Mouse (Mus musculus) G1E (cell line): ENCODE measurements around the gene Arhgdib. TPM values are rescaled to one million over a fixed set of nuclear protein-coding genes. Genes with fewer than 3 reads are reported as not detected.

Experiments used
- ATAC-seq: 2 replicates; pipeline ENCODE4 v1.8.0; 2016; ENCODE audit warnings: mild to moderate bottlenecking; ENCODE audit not compliant: insufficient number of reproducible peaks, poor library complexity, low FRiP score, severe bottlenecking; ENCODE audit errors: extremely low read depth
- DNase-seq: peaks from one replicate; pipeline ENCODE4 v3.0.0; 2012; ENCODE audit warnings: low spot score
- H3K27me3 ChIP-seq: 2 replicates; pipeline ENCODE4 v1.6.1; 2012; ENCODE audit warnings: mild to moderate bottlenecking, low read length, inconsistent platforms; ENCODE audit not compliant: insufficient read depth
- H3K36me3 ChIP-seq: replicated peaks from 2 replicates; pipeline ENCODE3; 2012; ENCODE audit warnings: mild to moderate bottlenecking, inconsistent platforms
- H3K4me1 ChIP-seq: 2 replicates; pipeline ENCODE4 v1.6.1; 2012; ENCODE audit warnings: low read depth, low read length, inconsistent platforms, mixed read lengths; ENCODE audit not compliant: insufficient read depth
- H3K4me3 ChIP-seq: 2 replicates; pipeline ENCODE4 v1.5.1; 2012; ENCODE audit warnings: low read depth, mild to moderate bottlenecking, inconsistent platforms, low read length, moderate library complexity, mixed read lengths
- H3K9me3 ChIP-seq: replicated peaks from 2 replicates; pipeline ENCODE4 v1.6.1; 2012; ENCODE audit warnings: inconsistent platforms
- CTCF ChIP-seq: IDR thresholded peaks from 2 replicates; pipeline ENCODE4 v1.5.1; 2012; ENCODE audit warnings: low read depth, low read length, inconsistent platforms, mixed read lengths
- GATA1 ChIP-seq: IDR thresholded peaks from 2 replicates; pipeline ENCODE4 v1.6.1; 2012; ENCODE audit warnings: borderline replicate concordance, low read length, inconsistent platforms, mixed read lengths
- GATA2 ChIP-seq: IDR thresholded peaks from 2 replicates; pipeline ENCODE4 v1.6.1; 2012; ENCODE audit warnings: low read depth, low read length, inconsistent platforms, borderline replicate concordance
- POLR2AphosphoS5 ChIP-seq: IDR thresholded peaks from 2 replicates; pipeline ENCODE4 v1.6.1; 2012; ENCODE audit warnings: low read depth, low read length, inconsistent platforms; ENCODE audit not compliant: insufficient replicate concordance
- TAL1 ChIP-seq: conservative IDR thresholded peaks from 2 replicates; pipeline ENCODE4 v1.6.1; 2012; ENCODE audit warnings: low read depth, low read length, inconsistent platforms, mixed read lengths
- polyA plus RNA-seq: library from polyadenylated mRNA; stranded (reverse); fragments of >175 nt; gene quantifications from 2 replicates; pipeline ENCODE4 v1.2.3, GENCODE M21; 2012
- total RNA-seq, 2 experiments: library from RNA; stranded (forward) in 1 of 2; stranded (reverse) in 1 of 2; fragments of 200-1000 nt in 1 of 2; fragments of >200 nt in 1 of 2; fragmentation: Nextera tagmentation in 1 of 2; gene quantifications; 2 replicates each; pipeline ENCODE4 v1.2.3; 2014 to 2017

Arhgdib gene
- total and polyA plus RNA-seq, 3 experiments, result 119 to 1,122 (median 661) TPM

DNA sequence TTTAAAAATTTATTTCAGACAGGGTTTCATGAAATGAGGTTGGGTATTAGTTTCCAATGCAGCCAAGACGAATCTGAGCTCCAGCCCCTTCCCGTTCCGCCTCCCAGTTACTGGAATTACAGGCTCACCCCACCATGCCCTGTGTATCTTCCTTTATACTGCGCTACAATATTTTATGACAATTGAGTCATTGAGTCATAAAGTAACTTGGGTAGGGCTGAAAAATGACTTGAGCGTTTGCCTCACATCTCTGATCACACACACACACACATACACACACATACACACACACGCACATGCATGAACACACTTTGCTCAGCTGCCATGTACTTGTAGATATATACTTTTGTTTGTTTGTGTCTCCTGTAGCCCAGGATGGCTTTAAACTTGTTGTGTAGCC is 27.5 kb downstream of the Arhgdib start:
- Histone ChIP-seq H3K9me3 (no peaks in the 10 kb centered on the region), H3K4me1 (no peaks in the 10 kb centered on the region; the same call in 1 of the 2 replicates), H3K36me3 (no peaks in the 10 kb centered on the region), H3K4me3 (no peak overlapping the region), H3K27me3 (no peaks in the 10 kb centered on the region)
- TF ChIP-seq GATA2 (no peak), POLR2AphosphoS5 (no peak), CTCF (no peak), TAL1 (no peak), GATA1 (no peak)
- DNase-seq (no peak), ATAC-seq (no peak)

DNA sequence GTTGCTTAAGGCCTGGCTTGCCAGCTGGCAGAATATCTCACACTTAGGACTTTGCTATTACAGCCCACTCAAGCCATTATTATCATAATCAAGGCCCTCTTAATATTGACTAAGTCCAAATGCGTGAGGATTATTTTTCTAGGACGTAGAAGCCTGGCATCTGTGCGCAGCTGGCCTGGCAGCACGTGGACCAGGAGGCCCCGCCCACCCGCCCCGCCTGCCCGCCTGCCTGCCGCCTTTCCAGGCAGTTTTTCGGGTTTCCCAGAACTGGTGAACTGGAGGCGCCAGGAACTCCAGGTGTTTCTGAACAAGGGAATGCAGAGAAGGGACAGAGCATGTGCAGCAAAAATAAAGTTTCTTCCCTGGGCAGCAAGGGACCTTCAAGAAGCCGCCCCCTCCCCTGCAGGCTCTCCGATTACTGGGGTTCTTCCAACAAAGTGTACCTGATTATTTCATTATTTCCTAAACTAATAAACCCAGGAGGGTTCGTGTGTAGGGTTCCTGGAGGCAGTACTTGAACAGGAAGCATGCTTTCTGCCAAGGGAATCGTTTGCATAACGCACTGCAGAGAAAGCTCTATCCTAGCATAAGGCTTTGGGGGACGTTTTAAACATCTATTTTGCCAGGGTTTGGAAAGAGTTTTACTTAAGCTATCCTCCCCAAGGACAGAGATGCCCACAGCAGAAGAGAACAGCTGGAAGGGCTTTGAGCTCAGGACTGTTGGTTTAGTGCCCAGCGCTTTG is 28.1 kb downstream of the Arhgdib start:
- TF ChIP-seq POLR2AphosphoS5 (no peak), CTCF (no peak), GATA2 (no peak), GATA1 (no peak), TAL1 (no peak)
- Histone ChIP-seq H3K27me3 (no peaks in the 10 kb centered on the region), H3K4me1 (no peaks in the 10 kb centered on the region; the same call in 1 of the 2 replicates), H3K36me3 (no peaks in the 10 kb centered on the region), H3K4me3 (no peak overlapping the region), H3K9me3 (no peaks in the 10 kb centered on the region)
- ATAC-seq (no peak), DNase-seq (no peak)

DNA sequence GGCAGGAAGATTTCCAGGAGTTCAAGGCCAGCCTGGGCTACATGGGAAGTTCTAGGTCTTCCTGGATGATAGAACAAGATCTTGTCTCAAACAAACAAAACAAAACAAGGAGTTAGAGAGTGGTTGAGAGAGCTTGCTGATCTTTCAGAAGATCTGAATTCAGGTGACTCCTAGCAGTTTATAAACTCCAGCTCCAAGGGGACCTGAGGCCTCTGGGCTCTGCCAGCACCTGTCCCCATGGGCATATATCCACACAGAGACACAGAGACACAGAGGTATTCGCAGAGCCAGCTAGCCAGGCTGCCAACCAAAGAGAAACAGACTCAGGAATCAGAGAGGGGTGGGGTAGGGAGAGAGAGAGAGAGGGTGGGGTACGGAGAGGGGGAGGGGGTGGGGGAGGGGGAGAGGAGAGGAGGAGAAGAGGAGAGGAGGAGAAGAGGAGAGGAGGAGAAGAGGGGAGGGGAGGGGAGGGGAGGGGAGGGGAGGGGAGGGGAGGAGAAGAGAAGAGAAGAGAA is 28.9 kb downstream of the Arhgdib start:
- no peak overlapping the region for H3K4me3 ChIP-seq
- H3K4me1 ChIP-seq, result no peaks in the 10 kb centered on the region; the same call in 1 of the 2 replicates
- no peaks in the 10 kb centered on the region for H3K9me3 ChIP-seq
- H3K27me3 ChIP-seq, result no peaks in the 10 kb centered on the region
- ATAC-seq (no peak), DNase-seq (no peak)
- no peaks in the 10 kb centered on the region for H3K36me3 ChIP-seq
- TF ChIP-seq GATA1 (no peak), GATA2 (no peak), CTCF (no peak), POLR2AphosphoS5 (no peak), TAL1 (no peak)

DNA sequence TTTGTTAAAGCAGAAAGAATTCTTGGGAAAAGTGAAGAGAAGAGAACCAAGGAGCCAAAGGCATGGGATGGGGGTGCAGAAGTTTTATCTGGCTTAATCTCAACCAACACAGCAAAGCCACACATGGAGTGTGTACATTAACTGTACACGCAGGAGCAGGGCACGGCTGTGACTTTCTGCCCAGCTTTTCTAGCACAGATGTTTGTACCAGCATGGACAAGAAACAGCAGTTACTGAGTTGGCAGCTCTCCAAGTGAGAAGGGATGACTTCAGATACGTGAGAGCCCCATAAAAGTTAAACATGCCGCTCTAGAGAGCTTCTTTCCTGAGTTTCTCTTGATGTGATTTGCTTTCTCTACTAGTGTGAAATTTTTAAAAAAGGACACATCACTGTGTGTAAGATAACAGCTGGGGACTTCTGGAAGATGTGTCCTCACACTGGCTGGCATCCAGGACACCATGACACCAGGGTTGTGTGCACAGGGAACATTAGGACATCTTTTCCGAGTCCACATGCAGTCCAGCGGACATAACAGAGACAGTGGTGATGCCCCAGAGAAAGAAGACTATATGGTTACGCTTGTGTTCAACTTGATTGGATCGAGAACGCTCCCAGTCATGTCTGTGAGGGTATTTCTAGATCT is 31.3 kb downstream of the Arhgdib start:
- Histone ChIP-seq H3K9me3 (no peaks in the 10 kb centered on the region), H3K4me3 (no peak overlapping the region), H3K27me3 (peaks cover 6% of the 10 kb centered on the region; the same call in 1 of the 2 replicates), H3K36me3 (no peaks in the 10 kb centered on the region), H3K4me1 (no peaks in the 10 kb centered on the region; the same call in 1 of the 2 replicates)
- ATAC-seq (no peak), DNase-seq (no peak)
- no peak for TF ChIP-seq POLR2AphosphoS5

DNA sequence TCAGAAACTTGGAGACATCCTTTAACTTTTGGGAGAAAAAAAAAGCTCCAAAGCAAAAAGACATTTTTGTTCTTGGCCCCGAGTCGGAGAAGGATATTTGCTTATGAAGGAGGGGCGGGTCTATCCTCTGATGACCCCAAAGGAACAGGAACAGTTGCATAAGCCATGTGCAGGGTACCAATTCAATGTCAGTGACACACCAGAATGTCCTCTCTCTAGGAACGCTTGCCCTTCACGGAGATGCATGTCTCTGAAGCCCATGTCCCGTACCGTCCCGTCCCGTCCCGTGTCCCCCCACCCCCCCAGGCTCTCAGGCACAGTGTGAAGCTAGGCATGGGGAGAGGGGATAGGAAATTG is 34.8 kb downstream of the Arhgdib start:
- no peaks in the 10 kb centered on the region; the same call in 1 of the 2 replicates for H3K4me1 ChIP-seq
- peaks cover 10% of the 10 kb centered on the region; the same call in 1 of the 2 replicates for H3K27me3 ChIP-seq
- no peak overlapping the region for H3K4me3 ChIP-seq
- no peaks in the 10 kb centered on the region for H3K36me3 ChIP-seq
- TF ChIP-seq GATA1, result no peak
- TF ChIP-seq TAL1, result no peak
- TF ChIP-seq CTCF, result no peak
- ATAC-seq (no peak), DNase-seq (no peak)
- no peaks in the 10 kb centered on the region for H3K9me3 ChIP-seq

DNA sequence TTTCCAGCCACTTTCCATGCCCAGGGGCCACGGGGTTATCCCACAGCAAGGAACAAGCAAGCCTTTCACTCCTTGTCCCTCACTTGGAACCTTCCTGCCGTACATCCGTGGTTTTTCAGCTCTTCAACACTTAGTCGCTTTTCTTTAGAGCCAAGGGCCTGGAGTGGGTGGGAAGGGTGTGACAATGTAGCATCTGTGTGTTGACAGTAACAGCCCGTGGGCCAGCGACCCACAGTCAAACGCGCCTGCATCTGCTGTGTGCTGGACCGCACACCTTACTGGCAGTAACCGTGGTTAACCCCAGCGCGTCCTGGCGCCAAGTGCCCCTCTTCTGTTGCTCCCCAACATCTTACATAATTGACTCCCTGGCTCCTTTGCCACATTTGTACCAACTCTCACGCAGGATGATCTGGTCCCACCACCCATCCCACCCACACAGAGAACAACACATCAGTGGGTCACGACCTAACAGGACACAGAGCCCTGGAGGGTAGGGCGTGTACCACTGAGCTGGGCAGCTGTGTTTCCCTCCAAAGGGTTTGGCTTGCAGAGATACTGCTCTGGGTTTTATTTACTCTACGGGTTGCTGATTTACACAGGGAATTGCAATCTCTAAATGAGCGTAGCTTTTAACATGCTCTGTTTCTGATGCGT is 35.3 kb downstream of the Arhgdib start:
- ATAC-seq (no peak), DNase-seq (no peak)
- H3K4me3 ChIP-seq, result no peak overlapping the region
- H3K4me1 ChIP-seq, result no peaks in the 10 kb centered on the region; the same call in 1 of the 2 replicates
- TF ChIP-seq TAL1 (no peak), CTCF (no peak), GATA1 (no peak), GATA2 (no peak), POLR2AphosphoS5 (no peak)
- H3K27me3 ChIP-seq, result peaks cover 10% of the 10 kb centered on the region; the same call in 1 of the 2 replicates
- no peaks in the 10 kb centered on the region for H3K36me3 ChIP-seq
- H3K9me3 ChIP-seq, result no peaks in the 10 kb centered on the region
